Mouse (Mus musculus): ENCODE data around the gene Gm3002.
"Not testable (repeated sequence)": the region's sequence is repeated elsewhere in the genome, so short reads cannot be mapped to it uniquely, and the experiment has no call there.

Gm3002 gene

GRCm38 (mm10) chr14:3809774-3810173, at the start of gene Gm3002:
Gene Gm3002 (plus strand): TSS chr14:3810074.
- not testable (repeated sequence) for DNase-seq (ENCODE audit: low spot score)

DNA sequence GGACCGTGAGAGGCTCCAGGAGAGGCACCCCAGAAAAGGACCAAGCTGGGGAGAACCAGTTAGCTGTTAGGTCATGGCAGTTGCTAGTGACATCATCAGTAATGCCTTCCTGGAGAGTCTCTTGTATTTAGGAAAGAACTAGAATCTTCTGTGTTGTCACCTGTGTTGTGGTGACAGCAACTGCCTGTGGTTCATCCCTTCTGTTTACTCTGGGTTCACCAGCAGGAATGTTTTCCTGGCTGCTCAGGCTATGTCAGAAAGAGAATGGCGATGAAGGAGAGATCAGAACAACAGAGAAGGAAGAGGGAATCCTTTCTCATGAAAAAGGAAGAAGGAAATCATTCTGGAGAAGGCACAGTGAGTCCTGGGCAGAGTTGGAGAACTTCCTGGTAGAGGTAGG, 36.1 kb downstream of the Gm3002 start, which contains the start of gene Gm3033:
Gm3033 (plus strand) TSS at position 301 of the 400 bp plus-strand sequence.
- DNase-seq (ENCODE audit: low spot score), result not testable (repeated sequence)

- DNase-seq (ENCODE audit: low spot score), result not testable (repeated sequence)
Observed at GRCm38 (mm10) chr14:3883872-3884271, 74.0 kb downstream of the Gm3002 start, which contains the start of gene Gm2916. Gene Gm2916 (plus strand): TSS chr14:3884172.

GRCm38 (mm10) chr14:3931456-3931855, 121.6 kb downstream of the Gm3002 start, which contains the start of gene Gm3029:
Gene Gm3029 (plus strand): TSS chr14:3931756.
- DNase-seq (ENCODE audit: low spot score), result not testable (repeated sequence)

DNA sequence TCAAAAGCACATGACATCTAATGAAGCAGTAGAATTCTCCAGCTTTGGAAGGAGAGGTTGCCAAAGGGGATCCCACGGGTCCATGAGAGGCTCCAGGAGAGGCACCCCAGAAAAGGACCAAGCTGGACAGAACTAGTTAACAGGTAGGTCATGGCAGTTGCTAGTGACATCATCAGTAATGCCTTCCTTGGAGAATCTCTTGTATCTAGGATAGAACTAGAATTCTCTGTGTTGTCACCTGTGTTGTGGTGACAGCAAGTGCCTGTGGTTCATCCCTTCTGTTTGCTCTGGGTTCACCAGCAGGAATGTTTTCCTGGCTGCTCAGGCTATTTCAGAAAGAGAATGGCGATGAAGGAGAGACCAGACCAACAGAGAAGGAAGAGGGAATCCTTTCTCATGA, 153.4 kb downstream of the Gm3002 start, which contains the start of gene Gm3095:
Gm3095 (plus strand) TSS at position 301 of the 400 bp plus-strand sequence.
- DNase-seq (ENCODE audit: low spot score), result not testable (repeated sequence)

GRCm38 (mm10) chr14:3998094-3998493, 188.2 kb downstream of the Gm3002 start, which contains the start of gene Gm3099:
Gene Gm3099 (plus strand): TSS chr14:3998394.
- DNase-seq (ENCODE audit: low spot score), result not testable (repeated sequence)

All from urinary bladder, postnatal 14 days (tissue).